Mouse (Mus musculus): ENCODE data around the gene Grk4.

- TF ChIP-seq CTCF (IDR thresholded peaks at IDR 0.05; ENCODE audit: borderline replicate concordance, control insufficient read depth, extremely low read depth, insufficient read depth, low read length, poor library complexity) (no peak), POLR2A (IDR thresholded peaks at IDR 0.05; ENCODE audit: control insufficient read depth, extremely low read depth, insufficient read depth, low read length, poor library complexity) (no peak)
Observed at GRCm38 (mm10) chr5:34785027-34785426, 124.8 kb downstream of the Grk4 start.

Data from thymus, adult 2 months (tissue).